Mouse (Mus musculus) midbrain, embryonic 11.5 days (tissue): ENCODE results near the gene Btbd35f11. TPM values are rescaled to one million over a fixed set of nuclear protein-coding genes. Genes with fewer than 3 reads are reported as not detected.
"Not testable (repeated sequence)": the region's sequence is repeated elsewhere in the genome, so short reads cannot be mapped to it uniquely, and the experiment has no call there.

Experiments used
- ATAC-seq: fragments of 200-750 bp; cut with Nextera tagmentation; 2 replicates; pipeline ENCODE4 v1.8.0; 2017; ENCODE audit warnings: moderate TSS enrichment, moderate library complexity; ENCODE audit not compliant: low FRiP score
- DNase-seq: peaks from one replicate; pipeline ENCODE4 v3.0.0; 2015; ENCODE audit warnings: low spot score; ENCODE audit errors: missing footprints
- H3K27ac ChIP-seq: fragments of 300-500 bp; sonication (generic); 2 replicates; pipeline ENCODE4 v1.5.1; 2014; ENCODE audit warnings: low read depth, low read length
- H3K27me3 ChIP-seq: fragments of 300-500 bp; sonication (generic); 2 replicates; pipeline ENCODE4 v1.6.1; 2014; ENCODE audit warnings: mild to moderate bottlenecking, low read length, moderate library complexity, mixed read lengths; ENCODE audit not compliant: control insufficient read depth, insufficient read depth
- H3K36me3 ChIP-seq: fragments of 300-500 bp; sonication (generic); 2 replicates; pipeline ENCODE4 v1.6.1; 2014; ENCODE audit warnings: mild to moderate bottlenecking, low read length, moderate library complexity, mixed read lengths; ENCODE audit not compliant: control insufficient read depth, insufficient read depth
- H3K4me1 ChIP-seq: fragments of 300-500 bp; sonication (generic); 2 replicates; pipeline ENCODE4 v1.6.1; 2014; ENCODE audit warnings: low read length; ENCODE audit not compliant: control insufficient read depth, insufficient read depth
- H3K4me2 ChIP-seq: fragments of 300-500 bp; sonication (generic); 2 replicates; pipeline ENCODE4 v1.6.1; 2014; ENCODE audit warnings: mild to moderate bottlenecking, moderate library complexity
- H3K4me3 ChIP-seq: fragments of 300-500 bp; sonication (generic); 2 replicates; pipeline ENCODE4 v1.5.1; 2014; ENCODE audit warnings: low read depth, low read length
- H3K9ac ChIP-seq: fragments of 300-500 bp; sonication (generic); 2 replicates; pipeline ENCODE4 v1.6.1; 2014; ENCODE audit warnings: low read length
- H3K9me3 ChIP-seq: fragments of 300-500 bp; sonication (generic); 2 replicates; pipeline ENCODE4 v1.6.1; 2016; ENCODE audit warnings: low read length; ENCODE audit not compliant: control insufficient read depth
- WGBS: fragments of 180-500 bp; shearing (Covaris S2); extraction: QIAGEN DNeasy Blood & Tissue Kit; methylation state at CpG from one replicate; pipeline ENCODE4 v1.1.7; 2014; 5-methylcytosine and 5-hydroxymethylcytosine counted together
- polyA plus RNA-seq: library from polyadenylated mRNA; unstranded; fragments of >200 nt; fragmentation: Nextera tagmentation; extraction: Ambion mirVana; gene quantifications from 2 replicates; pipeline ENCODE4 v1.2.1, GENCODE M21; 2014

Btbd35f11 gene
- not detected in 2 replicates for polyA plus RNA-seq

GRCm38 (mm10) chrX:3443590-3443989 lies at the start of gene Btbd35f11:
Btbd35f11 (minus strand) TSS chrX:3443690.
- not testable (repeated sequence) for H3K36me3 ChIP-seq, H3K4me3 ChIP-seq, H3K27me3 ChIP-seq, ATAC-seq, H3K9me3 ChIP-seq, H3K27ac ChIP-seq, DNase-seq, H3K4me1 ChIP-seq, H3K9ac ChIP-seq, H3K4me2 ChIP-seq
- WGBS, result 54% methylated on average over 1 of the region's 3 CpGs

- H3K9ac ChIP-seq, DNase-seq, H3K36me3 ChIP-seq, H3K4me2 ChIP-seq, H3K4me3 ChIP-seq, H3K9me3 ChIP-seq, H3K4me1 ChIP-seq, H3K27me3 ChIP-seq, ATAC-seq, H3K27ac ChIP-seq: not testable (repeated sequence)
- WGBS, result 86% methylated on average over 1 of the region's 2 CpGs
Measured at GRCm38 (mm10) chrX:3409946-3410345, 33.5 kb downstream of the Btbd35f11 start.

Other genes starting within 250 kb of the Btbd35f11 start
- gene Btbd35f24, start 247.9 kb downstream of the Btbd35f11 start, polyA plus RNA-seq, result not detected in 2 replicates